Mouse (Mus musculus): ENCODE data around the gene Cacnb4.

DNA sequence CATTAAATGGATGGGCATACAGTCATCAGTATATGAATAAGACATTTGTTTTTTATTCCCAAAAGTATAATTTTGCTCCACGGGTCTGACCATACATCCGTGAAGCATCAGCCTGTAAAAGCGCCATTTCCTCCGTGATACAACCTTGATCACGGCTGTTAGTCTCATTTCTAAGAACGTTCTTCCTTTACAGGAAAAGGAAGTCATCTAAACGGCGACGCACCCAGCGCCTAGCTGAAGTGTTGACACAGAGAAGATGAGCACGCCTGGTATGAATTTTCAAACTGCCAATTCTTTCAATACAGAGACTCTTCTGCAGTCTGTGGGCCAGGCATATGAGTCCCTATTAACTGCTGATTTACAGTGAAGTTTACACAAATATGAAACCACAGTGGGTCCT is 106.5 kb downstream of the Cacnb4 start:
- TF ChIP-seq POLR2A (IDR thresholded peaks at IDR 0.05; ENCODE audit: low read depth, low read length), result no peak
- no peak for TF ChIP-seq CTCF (IDR thresholded peaks at IDR 0.05; ENCODE audit: extremely low read depth, insufficient read depth, insufficient read length, insufficient replicate concordance)
